Mouse (Mus musculus) midbrain, embryonic 11.5 days (tissue): Measurements from ENCODE around the gene Zfyve21. TPM values are rescaled to one million over a fixed set of nuclear protein-coding genes. Genes with fewer than 3 reads are reported as not detected.

Source experiments
- ATAC-seq: fragments of 200-750 bp; cut with Nextera tagmentation; 2 replicates; pipeline ENCODE4 v1.8.0; 2017; ENCODE audit warnings: moderate TSS enrichment, moderate library complexity; ENCODE audit not compliant: low FRiP score
- DNase-seq: peaks from one replicate; pipeline ENCODE4 v3.0.0; 2015; ENCODE audit warnings: low spot score; ENCODE audit errors: missing footprints
- H3K27ac ChIP-seq: fragments of 300-500 bp; sonication (generic); 2 replicates; pipeline ENCODE4 v1.5.1; 2014; ENCODE audit warnings: low read depth, low read length
- H3K27me3 ChIP-seq: fragments of 300-500 bp; sonication (generic); 2 replicates; pipeline ENCODE4 v1.6.1; 2014; ENCODE audit warnings: mild to moderate bottlenecking, low read length, moderate library complexity, mixed read lengths; ENCODE audit not compliant: control insufficient read depth, insufficient read depth
- H3K36me3 ChIP-seq: fragments of 300-500 bp; sonication (generic); 2 replicates; pipeline ENCODE4 v1.6.1; 2014; ENCODE audit warnings: mild to moderate bottlenecking, low read length, moderate library complexity, mixed read lengths; ENCODE audit not compliant: control insufficient read depth, insufficient read depth
- H3K4me1 ChIP-seq: fragments of 300-500 bp; sonication (generic); 2 replicates; pipeline ENCODE4 v1.6.1; 2014; ENCODE audit warnings: low read length; ENCODE audit not compliant: control insufficient read depth, insufficient read depth
- H3K4me2 ChIP-seq: fragments of 300-500 bp; sonication (generic); 2 replicates; pipeline ENCODE4 v1.6.1; 2014; ENCODE audit warnings: mild to moderate bottlenecking, moderate library complexity
- H3K4me3 ChIP-seq: fragments of 300-500 bp; sonication (generic); 2 replicates; pipeline ENCODE4 v1.5.1; 2014; ENCODE audit warnings: low read depth, low read length
- H3K9ac ChIP-seq: fragments of 300-500 bp; sonication (generic); 2 replicates; pipeline ENCODE4 v1.6.1; 2014; ENCODE audit warnings: low read length
- H3K9me3 ChIP-seq: fragments of 300-500 bp; sonication (generic); 2 replicates; pipeline ENCODE4 v1.6.1; 2016; ENCODE audit warnings: low read length; ENCODE audit not compliant: control insufficient read depth
- WGBS: fragments of 180-500 bp; shearing (Covaris S2); extraction: QIAGEN DNeasy Blood & Tissue Kit; methylation state at CpG from one replicate; pipeline ENCODE4 v1.1.7; 2014; 5-methylcytosine and 5-hydroxymethylcytosine counted together
- polyA plus RNA-seq: library from polyadenylated mRNA; unstranded; fragments of >200 nt; fragmentation: Nextera tagmentation; extraction: Ambion mirVana; gene quantifications from 2 replicates; pipeline ENCODE4 v1.2.1, GENCODE M21; 2014

Gene Zfyve21
- polyA plus RNA-seq, 1 experiment from 2014 or later, result 63.7 TPM

- Histone ChIP-seq H3K4me3 (peak overlapping the region; percentile 56), H3K9me3 (no peaks in the 10 kb centered on the region), H3K9ac (peak overlapping the region; percentile 70), H3K4me1 (peaks cover 30% of the 10 kb centered on the region), H3K27me3 (no peaks in the 10 kb centered on the region), H3K36me3 (peaks cover 3% of the 10 kb centered on the region; the same call in 1 of the 2 replicates), H3K27ac (no peak overlapping the region), H3K4me2 (peak overlapping the region; percentile 69)
- ATAC-seq (no peak), DNase-seq (peak; percentile 90)
- 5% methylated on average over 27 of the region's 27 CpGs for WGBS
These were observed 732 bp upstream of the Zfyve21 start for GRCm38 (mm10) chr12:111813111-111813765.

- Histone ChIP-seq H3K4me1 (peaks cover 26% of the 10 kb centered on the region), H3K27ac (no peak overlapping the region), H3K27me3 (no peaks in the 10 kb centered on the region), H3K36me3 (no peaks in the 10 kb centered on the region; the same call in 1 of the 2 replicates), H3K4me3 (peak overlapping the region; percentile 56), H3K9me3 (no peaks in the 10 kb centered on the region), H3K4me2 (peak overlapping the region; percentile 60), H3K9ac (peak overlapping the region; percentile 61)
- 27% methylated on average over 19 of the region's 19 CpGs for WGBS
- DNase-seq, result no peak
- no peak for ATAC-seq
These were observed 1.1 kb downstream of the Zfyve21 start for GRCm38 (mm10) chr12:111814769-111815762.

- Histone ChIP-seq H3K4me1 (peaks cover 26% of the 10 kb centered on the region), H3K27me3 (no peaks in the 10 kb centered on the region), H3K9ac (no peak overlapping the region), H3K4me3 (no peak overlapping the region), H3K36me3 (no peaks in the 10 kb centered on the region; the same call in 1 of the 2 replicates), H3K4me2 (no peak overlapping the region), H3K27ac (no peak overlapping the region), H3K9me3 (no peaks in the 10 kb centered on the region)
- WGBS, result 63% methylated on average over 13 of the region's 13 CpGs
- DNase-seq (no peak), ATAC-seq (no peak)
These were observed 2.6 kb downstream of the Zfyve21 start for GRCm38 (mm10) chr12:111816528-111816927.

GRCm38 (mm10) chr12:111816967-111817366 lies 3.0 kb downstream of the Zfyve21 start:
- no peak overlapping the region for H3K9ac ChIP-seq
- no peaks in the 10 kb centered on the region; the same call in 1 of the 2 replicates for H3K36me3 ChIP-seq
- H3K27me3 ChIP-seq, result no peaks in the 10 kb centered on the region
- ATAC-seq, result no peak
- H3K4me2 ChIP-seq, result no peak overlapping the region
- no peak overlapping the region for H3K4me3 ChIP-seq
- peaks cover 26% of the 10 kb centered on the region for H3K4me1 ChIP-seq
- no peaks in the 10 kb centered on the region for H3K9me3 ChIP-seq
- no peak overlapping the region for H3K27ac ChIP-seq
- 79% methylated on average over 9 of the region's 9 CpGs for WGBS
- DNase-seq, result no peak

GRCm38 (mm10) chr12:111817991-111818390 lies 4.0 kb downstream of the Zfyve21 start:
- Histone ChIP-seq H3K4me1 (peaks cover 20% of the 10 kb centered on the region), H3K27me3 (no peaks in the 10 kb centered on the region)
- WGBS, result 89% methylated on average over 8 of the region's 8 CpGs

GRCm38 (mm10) chr12:111819936-111820335 lies 6.0 kb downstream of the Zfyve21 start:
- Histone ChIP-seq H3K4me1 (peaks cover 14% of the 10 kb centered on the region), H3K36me3 (peaks cover 3% of the 10 kb centered on the region; the same call in 1 of the 2 replicates), H3K9me3 (no peaks in the 10 kb centered on the region), H3K27me3 (no peaks in the 10 kb centered on the region), H3K27ac (no peak overlapping the region), H3K9ac (no peak overlapping the region), H3K4me2 (no peak overlapping the region), H3K4me3 (no peak overlapping the region)
- DNase-seq (no peak), ATAC-seq (no peak)
- 82% methylated on average over 8 of the region's 8 CpGs for WGBS

More at GRCm38 (mm10) chr12:111817991-111818390, 4.0 kb downstream of the Zfyve21 start:
- Histone ChIP-seq H3K4me3 (no peak overlapping the region), H3K9ac (no peak overlapping the region), H3K4me2 (no peak overlapping the region), H3K9me3 (no peaks in the 10 kb centered on the region), H3K27ac (no peak overlapping the region), H3K36me3 (no peaks in the 10 kb centered on the region; the same call in 1 of the 2 replicates)
- DNase-seq, result no peak
- no peak for ATAC-seq

GRCm38 (mm10) chr12:111820708-111821107 lies 6.7 kb downstream of the Zfyve21 start:
- no peak overlapping the region for H3K4me2 ChIP-seq
- no peak overlapping the region for H3K27ac ChIP-seq
- H3K4me3 ChIP-seq, result no peak overlapping the region
- WGBS, result 91% methylated on average over 7 of the region's 7 CpGs
- no peak overlapping the region for H3K9ac ChIP-seq
- DNase-seq (no peak), ATAC-seq (no peak)
- H3K9me3 ChIP-seq, result no peaks in the 10 kb centered on the region
- peaks cover 7% of the 10 kb centered on the region; the same call in 1 of the 2 replicates for H3K4me1 ChIP-seq
- H3K36me3 ChIP-seq, result peaks cover 3% of the 10 kb centered on the region; the same call in 1 of the 2 replicates
- no peaks in the 10 kb centered on the region for H3K27me3 ChIP-seq

GRCm38 (mm10) chr12:111821931-111822330 lies 8.0 kb downstream of the Zfyve21 start:
- Histone ChIP-seq H3K36me3 (peaks cover 5% of the 10 kb centered on the region), H3K4me1 (no peaks in the 10 kb centered on the region), H3K27ac (no peak overlapping the region), H3K4me2 (no peak overlapping the region), H3K9me3 (no peaks in the 10 kb centered on the region), H3K9ac (no peak overlapping the region), H3K4me3 (no peak overlapping the region), H3K27me3 (no peaks in the 10 kb centered on the region)
- WGBS, result 76% methylated on average over 4 of the region's 4 CpGs
- ATAC-seq (0 out of 2 replicates have a peak, but pooled peaks have one; percentile 9), DNase-seq (no peak)
